Mouse (Mus musculus) thymus, adult 2 months (tissue): ENCODE results near the gene Dnah6. TPM values are rescaled to one million over a fixed set of nuclear protein-coding genes. Genes with fewer than 3 reads are reported as not detected.

Experiments
- DNase-seq: peaks from one replicate; pipeline ENCODE4 v3.0.0; 2021
- H3K27ac ChIP-seq: fragments of 200-500 bp; 2 replicates; pipeline ENCODE4 v1.5.1; 2012; ENCODE audit warnings: low read length, control low read depth; ENCODE audit not compliant: control insufficient read depth, insufficient read depth
- H3K27me3 ChIP-seq: fragments of 200-500 bp; 2 replicates; pipeline ENCODE4 v1.6.1; 2012; ENCODE audit warnings: mild to moderate bottlenecking, low read length, moderate library complexity, mixed read lengths; ENCODE audit not compliant: control insufficient read depth, insufficient read depth
- H3K36me3 ChIP-seq: fragments of 200-500 bp; 2 replicates; pipeline ENCODE4 v1.6.1; 2012; ENCODE audit warnings: mild to moderate bottlenecking, low read length, moderate library complexity; ENCODE audit not compliant: control insufficient read depth, insufficient read depth
- H3K4me1 ChIP-seq: fragments of 200-500 bp; replicated peaks from 2 replicates; pipeline ENCODE4 v1.6.1; 2012; ENCODE audit warnings: low read length; ENCODE audit not compliant: control insufficient read depth, insufficient read depth
- H3K4me3 ChIP-seq: fragments of 200-500 bp; 2 replicates; pipeline ENCODE4 v1.5.1; 2012; ENCODE audit warnings: mild to moderate bottlenecking, low read length, control low read depth, moderate library complexity; ENCODE audit not compliant: control insufficient read depth, insufficient read depth
- CTCF ChIP-seq: fragments of 200-500 bp; IDR thresholded peaks from 2 replicates; pipeline ENCODE4 v1.5.1; 2012; ENCODE audit warnings: mild to moderate bottlenecking, control low read depth, low read length, moderate library complexity, borderline replicate concordance; ENCODE audit not compliant: control insufficient read depth, poor library complexity, insufficient read depth; ENCODE audit errors: extremely low read depth
- POLR2A ChIP-seq: fragments of 200-500 bp; IDR thresholded peaks from 2 replicates; pipeline ENCODE4 v1.6.1; 2012; ENCODE audit warnings: mild to moderate bottlenecking, low read length, control low read depth, moderate library complexity; ENCODE audit not compliant: control insufficient read depth, poor library complexity, insufficient read depth; ENCODE audit errors: extremely low read depth
- WGBS: fragments of 180-500 bp; shearing (Covaris S2); methylation state at CpG from one replicate; pipeline ENCODE4 v1.1.7; 2018; 5-methylcytosine and 5-hydroxymethylcytosine counted together
- polyA plus RNA-seq: library from polyadenylated mRNA; depleted of rRNA; stranded (reverse); fragments of >200 nt; gene quantifications from 2 replicates; pipeline ENCODE4 v1.2.3, GENCODE M21; 2012

The Dnah6 gene
- polyA plus RNA-seq, 1 experiment = 0.11 TPM

- Histone ChIP-seq H3K36me3 (no peaks in the 10 kb centered on the region), H3K4me1 (0 out of 2 replicates have a peak, but pooled peaks cover 2% of the 10 kb centered on the region), H3K27me3 (no peaks in the 10 kb centered on the region), H3K4me3 (no peak overlapping the region), H3K27ac (no peak overlapping the region)
- WGBS = 60% methylated on average over 3 of the region's 3 CpGs
- no peak for DNase-seq
- TF ChIP-seq POLR2A (no peak), CTCF (no peak)
These were observed 54.2 kb downstream of the Dnah6 start for GRCm38 (mm10) chr6:73167230-73167629.

DNA sequence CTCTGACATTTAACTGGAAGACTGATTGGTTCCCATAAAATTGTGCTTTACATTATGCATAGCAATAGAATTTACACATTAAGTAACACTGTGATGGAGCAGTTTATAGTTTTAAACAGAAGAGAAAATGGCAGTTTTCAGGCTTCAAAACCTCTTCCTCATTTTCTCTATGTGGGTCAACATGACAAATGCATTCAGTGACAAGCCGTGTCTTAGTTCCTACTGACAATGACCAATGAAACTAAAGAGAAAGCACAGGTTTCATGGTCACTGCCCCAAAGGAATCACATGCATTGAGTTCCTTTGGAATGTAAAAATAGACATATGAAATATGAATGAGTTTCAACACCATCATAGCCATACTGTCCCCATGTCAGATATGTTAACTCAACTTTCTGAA, 58.5 kb downstream of the Dnah6 start:
- H3K36me3 ChIP-seq = no peaks in the 10 kb centered on the region
- WGBS = 42% methylated on average over 1 of the region's 1 CpGs
- no peaks in the 10 kb centered on the region for H3K27me3 ChIP-seq
- H3K27ac ChIP-seq = no peak overlapping the region
- no peak for TF ChIP-seq POLR2A
- no peak for TF ChIP-seq CTCF
- DNase-seq = no peak
- 0 out of 2 replicates have a peak, but pooled peaks cover 2% of the 10 kb centered on the region for H3K4me1 ChIP-seq
- no peak overlapping the region for H3K4me3 ChIP-seq

DNA sequence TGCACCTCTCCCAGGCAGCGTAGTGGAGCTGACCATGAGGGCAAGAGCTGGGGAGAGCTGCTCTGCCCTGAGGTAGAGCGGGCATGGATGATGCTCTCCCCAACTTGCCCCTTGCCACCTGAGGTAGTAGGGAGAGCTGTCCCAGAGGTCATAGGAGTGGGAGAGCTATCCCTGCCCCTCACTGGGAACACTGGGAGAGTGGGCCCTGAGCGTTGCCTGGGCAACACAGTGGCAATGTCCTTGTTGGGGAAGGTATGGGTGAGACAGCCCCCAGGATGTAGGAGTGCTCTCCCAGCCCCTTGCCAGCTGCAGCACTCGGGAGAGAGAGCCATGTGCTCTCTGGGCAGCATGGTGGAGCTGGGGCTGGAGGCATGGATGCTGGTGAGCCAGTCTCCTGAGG, 60.1 kb downstream of the Dnah6 start:
- no peak overlapping the region for H3K27ac ChIP-seq
- no peaks in the 10 kb centered on the region for H3K4me1 ChIP-seq
- DNase-seq = no peak
- no peak overlapping the region for H3K4me3 ChIP-seq
- H3K36me3 ChIP-seq = no peaks in the 10 kb centered on the region
- H3K27me3 ChIP-seq = no peaks in the 10 kb centered on the region
- TF ChIP-seq CTCF = no peak
- WGBS = 96% methylated on average over 4 of the region's 4 CpGs

GRCm38 (mm10) chr6:73155455-73155854, 66.0 kb downstream of the Dnah6 start:
- H3K4me3 ChIP-seq = no peak overlapping the region
- H3K4me1 ChIP-seq = no peaks in the 10 kb centered on the region
- 93% methylated on average over 2 of the region's 2 CpGs for WGBS
- H3K27ac ChIP-seq = no peak overlapping the region
- no peaks in the 10 kb centered on the region for H3K36me3 ChIP-seq
- no peaks in the 10 kb centered on the region for H3K27me3 ChIP-seq
- TF ChIP-seq CTCF = no peak
- no peak for TF ChIP-seq POLR2A
- DNase-seq = no peak

DNA sequence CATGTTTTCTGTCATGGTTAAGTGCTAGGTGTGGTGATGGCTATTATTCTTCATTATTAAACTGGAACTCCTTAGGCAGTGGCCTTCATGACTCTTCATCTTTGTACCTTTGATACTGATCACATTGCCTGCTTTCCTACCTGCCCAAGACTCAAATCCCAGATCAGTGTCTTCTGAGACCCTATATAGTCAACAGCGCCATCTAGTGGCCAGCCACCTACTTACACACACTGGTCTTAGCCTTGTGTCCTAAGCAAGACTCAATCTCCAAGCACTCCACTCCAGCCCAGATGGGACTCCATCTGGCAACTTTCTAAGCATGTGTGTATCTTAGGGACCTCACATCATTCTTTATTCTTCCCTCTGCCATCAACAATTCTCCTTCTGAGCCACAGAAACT, 67.8 kb downstream of the Dnah6 start:
- 0% methylated on average over 1 of the region's 1 CpGs for WGBS
- H3K36me3 ChIP-seq = no peaks in the 10 kb centered on the region

GRCm38 (mm10) chr6:73143403-73143802, 78.0 kb downstream of the Dnah6 start:
- no peaks in the 10 kb centered on the region for H3K27me3 ChIP-seq
- H3K27ac ChIP-seq = no peak overlapping the region
- 94% methylated on average over 7 of the region's 7 CpGs for WGBS
- no peaks in the 10 kb centered on the region for H3K4me1 ChIP-seq
- H3K36me3 ChIP-seq = no peaks in the 10 kb centered on the region
- H3K4me3 ChIP-seq = no peak overlapping the region
- DNase-seq = no peak
- TF ChIP-seq CTCF = no peak
- TF ChIP-seq POLR2A = no peak

More for the DNA sequence above, 67.8 kb downstream of the Dnah6 start:
- DNase-seq = peak; percentile 77
- no peak overlapping the region for H3K4me3 ChIP-seq
- TF ChIP-seq POLR2A (no peak), CTCF (no peak)
- H3K27ac ChIP-seq = no peak overlapping the region
- H3K4me1 ChIP-seq = no peaks in the 10 kb centered on the region
- H3K27me3 ChIP-seq = no peaks in the 10 kb centered on the region

DNA sequence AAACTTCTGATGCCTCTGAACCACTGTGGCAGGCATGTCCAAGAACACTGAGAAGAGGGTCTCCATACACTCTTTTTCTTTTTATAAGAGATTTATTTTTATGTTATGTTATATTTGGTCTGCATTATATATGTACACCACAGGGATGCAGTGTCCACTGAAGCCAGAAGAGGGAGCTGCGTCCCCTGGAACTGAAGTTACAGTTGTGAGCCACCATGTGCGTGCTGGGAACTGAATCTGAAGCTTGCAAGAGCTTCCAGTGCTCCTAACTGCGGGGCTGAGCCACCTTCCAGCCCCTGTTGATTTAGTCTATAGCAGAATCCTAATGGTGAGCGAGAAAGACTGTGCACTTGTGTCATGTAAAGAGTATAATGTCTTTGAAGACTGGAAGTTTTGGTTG, 78.7 kb downstream of the Dnah6 start:
- 96% methylated on average over 4 of the region's 4 CpGs for WGBS
- DNase-seq = no peak
- no peaks in the 10 kb centered on the region for H3K4me1 ChIP-seq
- H3K27me3 ChIP-seq = no peaks in the 10 kb centered on the region
- H3K27ac ChIP-seq = no peak overlapping the region
- H3K4me3 ChIP-seq = no peak overlapping the region
- no peaks in the 10 kb centered on the region for H3K36me3 ChIP-seq
- TF ChIP-seq POLR2A = no peak
- no peak for TF ChIP-seq CTCF
